Mouse (Mus musculus) retina, embryonic 14.5 days (tissue): Measurements from ENCODE around the gene Ssr2.

Source experiments
- DNase-seq: peaks from one replicate; pipeline ENCODE4 v3.0.0-alpha.2; 2015; ENCODE audit warnings: low spot score

Gene Ssr2

DNA sequence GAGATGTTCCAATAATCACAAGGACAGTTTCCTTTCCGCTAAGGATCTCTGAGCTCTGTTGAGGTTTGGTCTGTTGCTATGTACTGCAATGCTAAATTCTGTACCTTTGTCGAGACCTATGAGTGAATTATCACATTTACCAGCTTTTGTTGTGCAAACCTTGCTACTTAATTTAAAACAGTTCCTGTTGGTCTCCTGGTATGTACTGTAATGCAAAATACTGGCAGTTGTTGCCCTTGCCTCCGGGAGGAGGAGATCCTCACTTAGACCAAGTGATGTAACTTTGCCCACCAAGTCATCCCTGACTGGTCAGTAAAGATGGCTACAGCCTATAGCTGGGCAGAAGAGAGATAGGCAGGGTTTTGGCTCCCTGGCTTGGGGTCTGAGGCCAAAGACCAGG lies at the start of gene Ssr2:
Ssr2 (plus strand) TSS at position 337 of the 400 bp plus-strand sequence.
- no peak for DNase-seq

DNA sequence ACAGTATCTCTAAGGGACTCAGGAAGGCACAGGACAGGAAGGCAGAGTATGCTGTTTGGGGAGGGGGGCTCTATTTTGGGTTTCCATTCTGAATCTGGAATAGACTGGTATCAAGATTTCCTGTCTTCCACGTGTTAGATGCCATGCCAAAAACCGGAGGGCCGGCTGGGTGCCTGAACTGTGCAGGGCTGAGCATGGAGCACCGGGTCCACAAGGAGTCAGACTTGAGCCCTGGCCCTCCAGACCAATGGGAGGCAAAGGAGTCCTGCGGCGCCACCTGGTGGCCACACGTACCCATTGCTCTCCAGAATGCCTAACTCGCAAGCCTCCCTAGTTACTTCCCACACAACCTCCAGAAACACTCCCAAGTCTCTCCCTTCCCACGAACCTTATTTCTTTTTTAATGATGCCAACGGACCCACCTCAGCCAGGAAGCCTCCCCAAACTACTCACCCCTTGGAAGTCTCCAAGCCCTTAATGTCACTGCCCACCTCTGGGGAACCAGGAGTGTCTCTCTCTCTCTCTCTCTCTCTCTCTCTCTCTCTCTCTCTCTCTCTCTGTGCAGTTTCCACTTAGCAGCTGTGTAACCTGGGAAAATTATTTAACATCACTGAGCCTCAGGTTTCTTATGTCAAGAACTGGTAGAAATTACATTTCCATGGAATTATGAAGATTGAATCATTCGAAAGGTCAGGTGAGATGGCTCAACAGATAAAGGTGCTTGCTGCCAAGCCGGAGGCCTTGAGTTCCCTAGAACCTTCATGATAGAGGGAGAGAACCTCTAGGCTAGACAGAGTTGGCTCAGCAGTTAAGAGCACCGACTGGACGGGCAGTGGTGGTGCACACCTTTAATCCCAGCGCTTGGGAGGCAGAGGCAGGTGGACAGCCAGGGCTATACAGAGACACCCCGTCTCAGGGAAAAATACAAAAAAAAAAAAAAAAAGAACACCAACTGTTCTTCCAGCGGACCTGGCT lies 49.2 kb upstream of the Ssr2 start:
- DNase-seq, result peak; percentile 95

- peak; percentile 63 for DNase-seq
These were observed 48.1 kb upstream of the Ssr2 start for GRCm38 (mm10) chr3:88527565-88527964.

GRCm38 (mm10) chr3:88528646-88529045 lies 47.0 kb upstream of the Ssr2 start:
- no peak for DNase-seq

- no peak for DNase-seq
These were observed 46.3 kb upstream of the Ssr2 start for GRCm38 (mm10) chr3:88529204-88530000.

DNA sequence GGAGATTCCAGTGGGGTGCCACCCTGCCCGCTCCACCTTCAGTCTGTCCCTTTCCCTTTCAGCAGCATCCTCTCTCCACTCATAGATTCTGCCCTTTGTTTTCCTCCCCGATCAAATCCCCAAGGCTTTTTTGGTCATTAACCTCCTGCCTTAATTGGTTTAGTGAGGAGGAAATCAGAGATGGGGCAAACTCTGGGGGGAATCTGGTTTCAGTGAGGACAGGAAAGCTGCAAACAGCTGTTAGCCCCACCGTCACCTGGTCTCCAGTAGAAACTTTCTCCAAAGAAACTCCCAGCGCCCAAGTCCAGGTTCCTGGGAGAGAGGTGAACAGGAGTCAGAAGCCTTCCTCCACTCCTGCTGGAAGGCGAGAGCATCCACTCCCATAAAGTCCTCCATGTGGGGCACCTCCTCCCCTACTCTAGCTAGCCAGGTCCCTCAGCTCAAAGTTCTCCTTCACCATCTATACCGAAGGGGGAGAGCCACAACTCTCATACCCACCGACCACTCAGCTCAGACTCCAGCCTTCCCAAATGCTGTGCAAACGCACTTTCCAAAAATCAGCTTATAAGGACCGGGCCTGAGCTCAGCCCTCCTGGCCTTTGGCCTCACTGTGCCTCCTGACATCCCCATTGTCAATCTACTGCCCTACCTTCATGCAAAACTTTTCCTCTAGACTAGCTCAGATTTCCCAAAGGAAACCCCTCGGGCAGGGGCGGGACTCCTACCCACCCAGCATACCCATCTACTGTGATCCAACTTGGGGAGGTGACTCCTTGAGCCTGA lies 45.4 kb upstream of the Ssr2 start:
- no peak for DNase-seq

DNA sequence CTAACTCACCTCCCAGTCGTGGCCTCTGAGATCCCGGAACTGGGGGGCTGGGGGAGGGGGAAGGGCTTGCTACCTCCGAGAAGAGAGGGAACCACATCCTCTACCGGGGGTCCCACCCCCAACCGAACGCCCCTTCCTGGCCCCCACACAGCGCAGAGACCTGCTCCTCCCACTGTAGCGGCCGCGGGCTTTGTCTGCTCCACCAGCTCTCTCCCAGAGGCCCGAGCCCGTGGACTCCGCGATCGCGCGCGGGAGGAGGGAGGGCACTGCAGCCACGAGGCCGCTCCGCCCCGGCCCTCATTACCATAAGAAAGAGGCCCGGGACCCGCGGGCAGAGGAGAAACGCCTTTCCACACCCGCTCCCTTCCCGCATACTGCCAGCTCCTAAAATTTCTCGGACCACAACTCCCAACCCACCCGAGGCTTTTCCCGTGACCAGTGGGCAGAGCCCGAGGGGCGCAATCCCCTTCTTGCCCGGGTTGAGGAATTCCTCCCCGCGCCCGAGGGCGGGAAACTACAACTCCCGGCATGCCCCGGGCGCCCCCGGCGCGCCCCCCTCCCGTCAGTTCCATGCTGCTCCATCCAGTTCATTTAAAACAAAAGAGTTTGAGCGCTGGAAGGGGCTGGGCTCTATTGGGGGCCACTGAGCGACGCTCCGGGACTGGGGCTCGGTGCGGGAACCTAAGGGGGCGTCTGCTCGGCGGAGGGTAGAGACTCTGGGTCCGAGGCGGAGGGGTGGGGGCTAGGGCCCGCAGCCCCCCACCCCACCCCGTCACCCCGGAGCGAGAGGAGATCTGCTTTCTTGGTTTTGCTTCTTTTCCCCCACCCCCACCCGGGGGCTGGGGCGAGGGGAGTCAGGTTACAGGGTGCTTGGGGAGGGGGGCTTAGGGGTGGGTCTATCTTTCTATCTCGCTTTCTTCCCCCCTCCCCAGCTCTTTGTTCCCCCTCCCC lies 44.1 kb upstream of the Ssr2 start:
- DNase-seq, result peak; percentile 90

GRCm38 (mm10) chr3:88532299-88532674 lies 43.4 kb upstream of the Ssr2 start, which contains the start of gene Mex3a:
Gene Mex3a (plus strand): TSS chr3:88532395.
- DNase-seq, result no peak

DNA sequence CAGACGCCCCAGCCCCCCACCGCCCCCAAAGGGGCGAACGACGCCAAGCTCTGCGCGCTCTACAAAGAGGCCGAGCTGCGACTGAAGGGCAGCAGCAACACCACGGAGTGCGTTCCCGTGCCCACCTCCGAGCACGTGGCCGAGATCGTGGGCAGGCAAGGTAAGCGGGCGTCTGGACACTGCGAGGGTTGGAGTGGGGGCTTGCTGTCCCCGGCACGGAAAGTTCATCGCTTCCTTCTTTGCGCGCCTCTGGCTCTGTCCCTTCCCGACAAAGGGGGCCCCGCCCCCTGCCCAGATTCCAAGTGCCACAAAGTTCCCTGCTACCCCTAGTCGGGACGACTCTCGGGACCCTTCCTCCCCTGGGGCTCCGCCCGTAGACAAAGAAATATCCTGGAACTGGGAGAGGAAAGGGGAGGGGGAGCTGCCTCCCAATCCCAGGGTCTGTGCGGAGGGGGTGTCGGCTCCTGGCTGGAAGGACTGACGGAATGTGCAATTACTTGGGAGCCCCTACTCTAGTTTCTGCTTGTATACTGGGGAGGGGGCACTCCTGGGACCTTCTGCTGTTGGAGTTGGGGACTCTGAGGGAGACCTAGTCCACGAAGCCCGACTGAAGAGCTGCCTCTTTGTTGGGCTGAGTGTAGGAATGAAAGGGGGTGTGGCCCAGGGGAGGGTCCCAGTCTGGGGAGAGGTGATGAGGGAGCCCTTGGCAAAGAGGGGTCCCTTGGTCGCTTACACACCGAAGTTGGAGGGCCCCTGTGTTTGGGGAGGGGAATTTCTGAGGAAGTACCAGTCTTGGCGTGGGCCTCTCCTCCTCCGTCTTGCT lies 42.8 kb upstream of the Ssr2 start:
- DNase-seq, result peak; percentile 65

DNA sequence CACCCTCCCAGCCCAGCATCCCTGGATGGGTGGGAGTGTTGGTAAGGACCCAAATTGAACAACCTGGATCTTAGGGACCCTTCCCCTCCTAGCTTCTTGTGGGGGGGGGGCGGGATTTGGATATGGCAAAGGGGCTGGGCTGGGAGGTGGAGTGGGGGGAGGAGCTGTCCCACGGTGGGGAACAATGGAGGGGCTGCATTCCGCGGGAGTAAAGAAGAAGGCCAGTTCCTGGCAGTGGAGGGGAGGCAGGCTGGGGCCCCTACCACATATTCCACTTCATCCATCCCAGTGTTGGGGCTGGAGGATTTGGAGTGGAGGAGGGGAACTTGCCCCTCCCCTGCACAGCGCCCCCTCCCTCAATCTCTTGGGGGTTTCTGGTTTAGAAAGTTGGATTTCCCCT lies 42.0 kb upstream of the Ssr2 start:
- no peak for DNase-seq

DNA sequence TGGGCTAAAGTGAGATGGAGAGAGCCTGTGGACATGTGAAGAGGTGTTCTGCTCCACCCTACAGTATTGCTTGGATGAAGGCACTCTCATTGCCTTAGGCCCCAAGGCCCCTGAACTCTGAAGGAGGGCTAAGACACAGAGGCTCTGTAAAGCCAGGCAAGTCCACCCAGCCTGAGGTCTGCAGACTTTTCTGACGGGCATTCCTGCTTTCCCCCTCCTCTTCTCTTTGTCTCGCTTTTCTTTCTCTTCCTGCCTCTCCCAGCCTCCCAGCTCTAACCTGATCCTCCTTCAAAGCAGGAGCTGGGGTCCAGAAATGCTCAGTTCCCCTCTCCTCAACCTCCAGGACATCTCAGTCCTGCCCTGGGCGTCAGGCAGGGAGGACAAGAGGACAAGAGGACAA lies 40.7 kb upstream of the Ssr2 start:
- no peak for DNase-seq

- no peak for DNase-seq
These were observed 40.1 kb upstream of the Ssr2 start for GRCm38 (mm10) chr3:88535527-88535926.

GRCm38 (mm10) chr3:88536103-88536930 lies 39.4 kb upstream of the Ssr2 start:
- peak; percentile 71 for DNase-seq

DNA sequence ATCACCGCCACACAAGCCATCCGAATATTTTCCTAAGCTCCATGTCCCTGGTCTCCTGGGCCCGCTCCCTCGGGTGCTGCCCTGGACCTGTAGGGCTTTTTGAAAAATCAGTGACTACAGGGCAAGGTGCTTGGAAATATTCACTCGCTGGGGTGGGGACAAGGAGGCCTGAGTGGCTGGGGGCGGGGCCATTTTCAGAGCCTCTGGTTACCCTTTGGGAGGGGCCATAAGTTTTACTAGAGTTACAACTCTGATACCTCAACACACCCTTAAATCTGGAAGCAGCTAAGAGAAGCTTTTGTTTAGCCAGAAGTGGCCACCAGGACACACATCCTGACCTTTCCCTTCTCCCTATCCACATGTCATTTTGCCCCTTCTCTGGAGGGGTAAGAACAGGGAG lies 38.5 kb upstream of the Ssr2 start:
- no peak for DNase-seq

GRCm38 (mm10) chr3:88538271-88539145 lies 37.2 kb upstream of the Ssr2 start:
- DNase-seq, result peak; percentile 48

DNA sequence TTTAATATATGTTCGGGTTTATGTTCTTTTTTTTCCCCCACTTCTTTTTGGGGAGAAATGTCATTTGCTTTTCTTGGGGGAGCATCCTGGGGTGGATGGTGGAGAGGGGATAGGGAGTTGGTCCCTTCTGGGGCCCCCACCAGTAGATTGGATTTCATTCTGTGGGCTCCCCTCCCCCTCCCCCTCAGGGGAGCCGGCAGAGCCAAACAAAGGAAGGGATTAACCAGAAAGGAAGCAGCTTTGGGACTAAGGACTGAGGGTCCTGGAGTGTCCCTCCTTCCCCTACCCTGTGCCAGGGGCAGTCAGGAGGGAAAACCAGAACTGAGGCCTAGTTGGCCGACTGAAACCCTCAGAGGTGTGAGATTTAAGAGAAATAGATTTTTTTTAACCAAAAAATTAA lies 36.3 kb upstream of the Ssr2 start:
- peak; percentile 67 for DNase-seq

DNA sequence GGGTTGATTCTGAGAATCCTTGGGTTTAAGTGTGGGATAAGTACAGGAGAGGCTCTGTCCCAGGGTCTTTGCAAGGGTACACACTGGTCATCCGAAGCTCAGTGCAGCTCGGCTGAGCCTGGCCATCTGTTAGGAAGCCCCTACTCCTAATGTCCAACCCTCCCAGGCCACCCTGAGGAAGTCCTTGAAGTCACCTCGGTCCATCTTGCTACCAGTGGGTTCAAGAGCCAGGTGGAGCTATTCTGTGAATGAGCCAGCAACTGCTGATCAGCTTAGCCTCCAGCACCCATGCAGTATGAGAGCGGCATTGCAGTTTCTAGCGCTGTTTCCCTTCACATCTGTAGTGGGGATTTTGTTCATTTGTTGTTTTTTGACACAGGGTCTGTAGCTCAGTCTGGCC lies 35.6 kb upstream of the Ssr2 start:
- no peak for DNase-seq
